Mouse (Mus musculus) lung, postnatal 0 days (tissue): ENCODE measurements around the gene Znrf4.

Experiments
- CTCF ChIP-seq: IDR thresholded peaks from 2 replicates; pipeline ENCODE4 v1.5.1; 2016; ENCODE audit warnings: antibody characterized with exemption, mild to moderate bottlenecking
- EP300 ChIP-seq: IDR thresholded peaks from 2 replicates; pipeline ENCODE4 v1.6.1; 2016; ENCODE audit warnings: antibody characterized with exemption, mild to moderate bottlenecking, control low read depth

GRCm38 (mm10) chr17:56544699-56545387, 32.6 kb upstream of the Znrf4 start:
- TF ChIP-seq CTCF (no peak), EP300 (no peak)
